Mouse (Mus musculus): ENCODE measurements around the gene Ltbp1.

Ltbp1 gene

GRCm38 (mm10) chr17:75180956-75181588 is 175.7 kb downstream of the Ltbp1 start:
- no peak for DNase-seq

GRCm38 (mm10) chr17:75182319-75183001 is 177.1 kb downstream of the Ltbp1 start:
- DNase-seq: no peak

- DNase-seq: no peak
Observed at GRCm38 (mm10) chr17:75186732-75187509, 181.6 kb downstream of the Ltbp1 start.

GRCm38 (mm10) chr17:75196952-75197351 is 191.6 kb downstream of the Ltbp1 start:
- DNase-seq: no peak

- DNase-seq: no peak
Observed at GRCm38 (mm10) chr17:75198767-75199166, 193.4 kb downstream of the Ltbp1 start.

- no peak for DNase-seq
Observed at GRCm38 (mm10) chr17:75199694-75200093, 194.3 kb downstream of the Ltbp1 start.

GRCm38 (mm10) chr17:75202314-75202713 is 196.9 kb downstream of the Ltbp1 start:
- DNase-seq: no peak

GRCm38 (mm10) chr17:75204065-75204464 is 198.7 kb downstream of the Ltbp1 start:
- no peak for DNase-seq

- no peak for DNase-seq
Observed at GRCm38 (mm10) chr17:75206281-75206680, 200.9 kb downstream of the Ltbp1 start.

- DNase-seq: no peak
Observed at GRCm38 (mm10) chr17:75208164-75208698, 202.9 kb downstream of the Ltbp1 start.

GRCm38 (mm10) chr17:75210526-75210925 is 205.2 kb downstream of the Ltbp1 start:
- DNase-seq: no peak

GRCm38 (mm10) chr17:75216362-75216761 is 211.0 kb downstream of the Ltbp1 start:
- no peak for DNase-seq

- no peak for DNase-seq
Observed at GRCm38 (mm10) chr17:75218700-75219099, 213.3 kb downstream of the Ltbp1 start.

- DNase-seq: no peak
Observed at GRCm38 (mm10) chr17:75228321-75228720, 223.0 kb downstream of the Ltbp1 start.

GRCm38 (mm10) chr17:75233206-75233605 is 227.8 kb downstream of the Ltbp1 start:
- DNase-seq: no peak

GRCm38 (mm10) chr17:75233923-75234322 is 228.6 kb downstream of the Ltbp1 start:
- DNase-seq: no peak

- DNase-seq: no peak
Observed at GRCm38 (mm10) chr17:75235781-75236180, 230.4 kb downstream of the Ltbp1 start.

- DNase-seq: no peak
Observed at GRCm38 (mm10) chr17:75236543-75236942, 231.2 kb downstream of the Ltbp1 start.

GRCm38 (mm10) chr17:75237456-75237855 is 232.1 kb downstream of the Ltbp1 start:
- DNase-seq: no peak

GRCm38 (mm10) chr17:75238655-75239054 is 233.3 kb downstream of the Ltbp1 start:
- no peak for DNase-seq

- DNase-seq: no peak
Observed at GRCm38 (mm10) chr17:75239545-75239944, 234.2 kb downstream of the Ltbp1 start.

- DNase-seq: no peak
Observed at GRCm38 (mm10) chr17:75242086-75242485, 236.7 kb downstream of the Ltbp1 start.

GRCm38 (mm10) chr17:75243221-75243620 is 237.9 kb downstream of the Ltbp1 start:
- no peak for DNase-seq

- no peak for DNase-seq
Observed at GRCm38 (mm10) chr17:75244148-75244547, 238.8 kb downstream of the Ltbp1 start.
